Mouse (Mus musculus): Measurements from ENCODE around the gene Kcnj10. TPM values are rescaled to one million over a fixed set of nuclear protein-coding genes. Genes with fewer than 3 reads are reported as not detected.

Kcnj10 gene
- polyA plus RNA-seq, 1 experiment from 2014 or later = 0.57 TPM

DNA sequence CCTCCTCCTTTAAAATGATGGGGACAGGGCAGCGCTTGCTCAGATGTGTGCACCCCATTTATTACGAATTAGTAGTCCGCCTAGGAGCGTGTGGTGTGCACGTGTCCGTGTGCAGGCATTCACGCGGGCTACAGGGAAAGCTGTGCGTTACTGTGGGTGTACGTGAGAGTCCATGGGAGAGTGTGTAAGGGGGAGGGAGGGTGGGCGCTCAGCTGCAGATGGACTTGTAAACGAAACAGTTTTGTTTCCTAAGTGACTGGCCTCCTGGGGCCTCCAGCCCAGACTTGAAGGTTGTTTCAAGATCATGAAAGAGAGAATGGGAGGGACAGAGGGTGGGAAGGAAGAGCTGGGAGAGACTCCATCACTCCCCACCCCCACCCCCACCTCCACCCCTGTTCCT, 39.8 kb upstream of the Kcnj10 start:
- Histone ChIP-seq H3K9ac (ENCODE audit: low read depth, low read length) (no peak overlapping the region), H3K27me3 (ENCODE audit: control insufficient read depth, insufficient read depth, low read length) (no peaks in the 10 kb centered on the region), H3K9me3 (ENCODE audit: control insufficient read depth, low read length) (no peaks in the 10 kb centered on the region), H3K27ac (ENCODE audit: low read depth, low read length) (no peak overlapping the region), H3K4me1 (ENCODE audit: control insufficient read depth, insufficient read depth, low read length) (peaks cover 28% of the 10 kb centered on the region), H3K4me2 (replicated peaks; ENCODE audit: low read depth, low read length) (no peak overlapping the region), H3K36me3 (ENCODE audit: control insufficient read depth, insufficient read depth, low read length) (no peaks in the 10 kb centered on the region), H3K4me3 (ENCODE audit: low read length) (no peak overlapping the region)
- whole genome bisulfite sequencing = 54% methylated on average over 12 of the region's 12 CpGs
- ATAC-seq (ENCODE audit: low FRiP score, low TSS enrichment) = no peak

DNA sequence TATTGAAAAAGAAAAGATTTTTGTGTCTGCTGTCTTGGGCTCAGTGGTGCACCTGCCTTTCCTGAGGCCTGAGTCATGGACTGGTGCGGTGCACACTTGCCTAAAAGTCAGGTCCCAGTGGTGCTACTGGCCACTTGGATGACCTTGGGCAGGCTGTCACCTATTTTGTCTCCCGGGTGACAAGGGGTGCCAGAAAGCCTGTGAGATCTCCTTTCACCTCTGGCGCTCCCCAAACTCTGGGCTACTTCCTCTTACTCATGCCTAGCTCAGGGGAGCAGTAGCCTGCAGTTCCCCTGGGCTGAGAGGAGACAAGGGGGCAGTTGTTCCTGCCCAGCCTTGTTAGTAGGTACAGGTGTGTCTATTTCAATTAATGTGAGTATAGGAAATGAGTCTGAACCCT, 38.7 kb upstream of the Kcnj10 start:
- H3K27me3 ChIP-seq (ENCODE audit: control insufficient read depth, insufficient read depth, low read length) = no peaks in the 10 kb centered on the region
- no peak overlapping the region for H3K4me3 ChIP-seq (ENCODE audit: low read length)
- H3K27ac ChIP-seq (ENCODE audit: low read depth, low read length) = no peak overlapping the region
- ATAC-seq (ENCODE audit: low FRiP score, low TSS enrichment) = no peak
- no peaks in the 10 kb centered on the region for H3K9me3 ChIP-seq (ENCODE audit: control insufficient read depth, low read length)
- H3K4me1 ChIP-seq (ENCODE audit: control insufficient read depth, insufficient read depth, low read length) = peaks cover 26% of the 10 kb centered on the region
- no peaks in the 10 kb centered on the region for H3K36me3 ChIP-seq (ENCODE audit: control insufficient read depth, insufficient read depth, low read length)
- no peak overlapping the region for H3K4me2 ChIP-seq (replicated peaks; ENCODE audit: low read depth, low read length)
- H3K9ac ChIP-seq (ENCODE audit: low read depth, low read length) = no peak overlapping the region
- 53% methylated on average over 3 of the region's 3 CpGs for WGBS

- 8% methylated on average over 6 of the region's 6 CpGs for WGBS
- ATAC-seq (ENCODE audit: low FRiP score, low TSS enrichment) = peak; percentile 33; the same call in 1 of the 2 replicates
- Histone ChIP-seq H3K4me2 (replicated peaks; ENCODE audit: low read depth, low read length) (no peak overlapping the region), H3K36me3 (ENCODE audit: control insufficient read depth, insufficient read depth, low read length) (no peaks in the 10 kb centered on the region), H3K4me1 (ENCODE audit: control insufficient read depth, insufficient read depth, low read length) (peaks cover 23% of the 10 kb centered on the region), H3K9ac (ENCODE audit: low read depth, low read length) (no peak overlapping the region), H3K27ac (ENCODE audit: low read depth, low read length) (no peak overlapping the region), H3K4me3 (ENCODE audit: low read length) (no peak overlapping the region), H3K9me3 (ENCODE audit: control insufficient read depth, low read length) (no peaks in the 10 kb centered on the region), H3K27me3 (ENCODE audit: control insufficient read depth, insufficient read depth, low read length) (no peaks in the 10 kb centered on the region)
These were observed 38.2 kb upstream of the Kcnj10 start for GRCm38 (mm10) chr1:172302851-172303250.

DNA sequence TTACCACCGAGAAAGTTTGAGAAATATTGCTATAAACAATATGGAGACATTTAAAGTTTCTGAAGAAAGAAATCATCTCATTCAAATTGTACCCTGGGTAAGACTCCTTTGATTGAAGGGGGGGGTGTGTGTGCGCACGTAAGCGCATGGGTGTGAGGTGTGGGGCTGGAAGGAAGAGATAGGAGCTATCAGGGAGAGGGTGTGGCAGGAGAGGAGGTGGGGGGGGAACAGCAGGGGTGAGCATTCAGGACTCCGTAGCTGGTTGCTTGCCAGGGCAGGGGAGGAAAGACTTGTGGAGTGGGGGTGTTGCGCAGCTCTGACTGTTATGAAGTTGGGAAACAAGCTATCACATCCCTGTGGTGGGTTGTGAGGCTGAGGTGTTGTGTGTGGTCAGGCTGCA, 36.6 kb upstream of the Kcnj10 start:
- ATAC-seq (ENCODE audit: low FRiP score, low TSS enrichment) = no peak
- no peaks in the 10 kb centered on the region for H3K27me3 ChIP-seq (ENCODE audit: control insufficient read depth, insufficient read depth, low read length)
- no peaks in the 10 kb centered on the region for H3K36me3 ChIP-seq (ENCODE audit: control insufficient read depth, insufficient read depth, low read length)
- H3K4me2 ChIP-seq (replicated peaks; ENCODE audit: low read depth, low read length) = no peak overlapping the region
- H3K27ac ChIP-seq (ENCODE audit: low read depth, low read length) = no peak overlapping the region
- H3K4me3 ChIP-seq (ENCODE audit: low read length) = no peak overlapping the region
- H3K9ac ChIP-seq (ENCODE audit: low read depth, low read length) = no peak overlapping the region
- no peaks in the 10 kb centered on the region for H3K9me3 ChIP-seq (ENCODE audit: control insufficient read depth, low read length)
- H3K4me1 ChIP-seq (ENCODE audit: control insufficient read depth, insufficient read depth, low read length) = peaks cover 19% of the 10 kb centered on the region
- 67% methylated on average over 6 of the region's 6 CpGs for WGBS

DNA sequence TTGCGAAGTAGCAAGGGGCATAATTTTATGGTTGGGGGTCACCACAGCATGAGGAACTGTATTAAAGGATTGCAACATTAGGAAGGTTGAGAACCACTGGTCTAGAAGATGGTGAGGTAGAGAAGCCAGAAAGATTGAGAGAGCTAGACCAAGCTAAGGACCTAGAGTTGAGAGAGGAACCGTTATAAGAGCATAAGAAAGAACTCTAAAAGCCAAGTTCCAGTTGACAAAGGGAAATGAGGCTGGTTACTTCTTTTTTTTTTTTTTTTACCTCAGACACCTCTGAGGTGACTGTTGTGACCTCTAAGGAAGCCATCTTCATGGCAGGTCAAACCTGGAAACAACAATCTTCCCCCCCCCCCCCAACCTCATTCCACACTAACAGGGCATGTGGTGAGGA, 35.9 kb upstream of the Kcnj10 start:
- Histone ChIP-seq H3K36me3 (ENCODE audit: control insufficient read depth, insufficient read depth, low read length) (no peaks in the 10 kb centered on the region), H3K4me3 (ENCODE audit: low read length) (no peak overlapping the region), H3K27me3 (ENCODE audit: control insufficient read depth, insufficient read depth, low read length) (no peaks in the 10 kb centered on the region), H3K4me1 (ENCODE audit: control insufficient read depth, insufficient read depth, low read length) (peaks cover 23% of the 10 kb centered on the region), H3K9ac (ENCODE audit: low read depth, low read length) (no peak overlapping the region), H3K4me2 (replicated peaks; ENCODE audit: low read depth, low read length) (no peak overlapping the region), H3K9me3 (ENCODE audit: control insufficient read depth, low read length) (no peaks in the 10 kb centered on the region), H3K27ac (ENCODE audit: low read depth, low read length) (no peak overlapping the region)
- ATAC-seq (ENCODE audit: low FRiP score, low TSS enrichment) = no peak
- whole genome bisulfite sequencing = 93% methylated on average over 2 of the region's 2 CpGs

DNA sequence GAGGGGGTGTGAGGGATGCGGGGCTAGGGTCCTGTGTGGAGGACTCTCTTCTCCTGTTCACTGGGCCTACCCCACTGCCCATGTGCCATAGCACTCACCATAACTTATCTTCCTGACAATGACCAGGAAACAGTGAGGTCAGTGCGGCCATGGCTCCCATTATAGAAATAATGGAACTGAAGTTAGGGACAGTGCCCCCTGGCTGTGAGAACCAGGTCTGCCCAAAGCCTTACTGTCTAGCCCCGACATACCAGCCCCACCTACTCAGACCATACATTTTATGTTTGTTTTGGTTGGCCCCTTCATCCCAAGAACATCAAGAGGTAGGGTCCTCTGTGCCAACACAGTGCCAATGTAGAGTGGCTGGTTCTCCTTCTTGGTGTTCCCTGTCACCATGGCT, 35.4 kb upstream of the Kcnj10 start:
- H3K9me3 ChIP-seq (ENCODE audit: control insufficient read depth, low read length) = no peaks in the 10 kb centered on the region
- WGBS = 81% methylated on average over 3 of the region's 3 CpGs
- H3K4me2 ChIP-seq (replicated peaks; ENCODE audit: low read depth, low read length) = no peak overlapping the region
- ATAC-seq (ENCODE audit: low FRiP score, low TSS enrichment) = no peak
- H3K36me3 ChIP-seq (ENCODE audit: control insufficient read depth, insufficient read depth, low read length) = no peaks in the 10 kb centered on the region
- H3K27ac ChIP-seq (ENCODE audit: low read depth, low read length) = no peak overlapping the region
- H3K9ac ChIP-seq (ENCODE audit: low read depth, low read length) = no peak overlapping the region
- H3K4me3 ChIP-seq (ENCODE audit: low read length) = no peak overlapping the region
- H3K27me3 ChIP-seq (ENCODE audit: control insufficient read depth, insufficient read depth, low read length) = no peaks in the 10 kb centered on the region
- H3K4me1 ChIP-seq (ENCODE audit: control insufficient read depth, insufficient read depth, low read length) = peaks cover 27% of the 10 kb centered on the region

DNA sequence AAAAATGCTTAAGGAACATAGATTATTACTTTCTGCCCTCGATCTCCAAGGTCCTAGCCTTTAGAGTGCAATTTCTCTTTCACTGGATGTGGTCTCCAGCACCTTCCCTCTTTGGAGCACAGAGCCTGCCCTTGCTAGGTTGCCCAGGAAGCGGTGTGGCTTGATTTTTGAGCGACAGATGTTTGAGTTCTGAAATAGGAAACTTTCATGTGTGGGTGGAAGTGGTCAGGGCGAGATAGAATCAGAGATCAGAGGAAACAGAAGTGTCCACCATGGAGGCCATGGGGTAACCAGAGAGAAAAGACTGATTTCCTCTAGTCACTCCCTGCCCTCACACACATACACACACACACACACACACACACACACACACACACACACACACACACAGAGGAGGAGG, 34.8 kb upstream of the Kcnj10 start:
- Histone ChIP-seq H3K9me3 (ENCODE audit: control insufficient read depth, low read length) (no peaks in the 10 kb centered on the region), H3K27me3 (ENCODE audit: control insufficient read depth, insufficient read depth, low read length) (no peaks in the 10 kb centered on the region), H3K27ac (ENCODE audit: low read depth, low read length) (no peak overlapping the region), H3K4me1 (ENCODE audit: control insufficient read depth, insufficient read depth, low read length) (peaks cover 26% of the 10 kb centered on the region), H3K36me3 (ENCODE audit: control insufficient read depth, insufficient read depth, low read length) (no peaks in the 10 kb centered on the region), H3K9ac (ENCODE audit: low read depth, low read length) (no peak overlapping the region), H3K4me2 (replicated peaks; ENCODE audit: low read depth, low read length) (no peak overlapping the region), H3K4me3 (ENCODE audit: low read length) (no peak overlapping the region)
- 57% methylated on average over 4 of the region's 4 CpGs for WGBS
- ATAC-seq (ENCODE audit: low FRiP score, low TSS enrichment) = no peak

- Histone ChIP-seq H3K9ac (ENCODE audit: low read depth, low read length) (no peak overlapping the region; the same call in 1 of the 2 replicates), H3K36me3 (ENCODE audit: control insufficient read depth, insufficient read depth, low read length) (no peaks in the 10 kb centered on the region), H3K4me3 (ENCODE audit: low read length) (no peak overlapping the region), H3K27me3 (ENCODE audit: control insufficient read depth, insufficient read depth, low read length) (no peaks in the 10 kb centered on the region), H3K9me3 (ENCODE audit: control insufficient read depth, low read length) (no peaks in the 10 kb centered on the region), H3K4me2 (replicated peaks; ENCODE audit: low read depth, low read length) (no peak overlapping the region), H3K4me1 (ENCODE audit: control insufficient read depth, insufficient read depth, low read length) (peaks cover 22% of the 10 kb centered on the region), H3K27ac (ENCODE audit: low read depth, low read length) (no peak overlapping the region)
- 61% methylated on average over 6 of the region's 6 CpGs for WGBS
- no peak for ATAC-seq (ENCODE audit: low FRiP score, low TSS enrichment)
These were observed 34.1 kb upstream of the Kcnj10 start for GRCm38 (mm10) chr1:172306885-172307284.

- H3K27ac ChIP-seq (ENCODE audit: low read depth, low read length) = no peak overlapping the region
- H3K4me1 ChIP-seq (ENCODE audit: control insufficient read depth, insufficient read depth, low read length) = peaks cover 23% of the 10 kb centered on the region
- no peak overlapping the region for H3K4me3 ChIP-seq (ENCODE audit: low read length)
- no peaks in the 10 kb centered on the region for H3K9me3 ChIP-seq (ENCODE audit: control insufficient read depth, low read length)
- ATAC-seq (ENCODE audit: low FRiP score, low TSS enrichment) = no peak
- H3K36me3 ChIP-seq (ENCODE audit: control insufficient read depth, insufficient read depth, low read length) = no peaks in the 10 kb centered on the region
- H3K27me3 ChIP-seq (ENCODE audit: control insufficient read depth, insufficient read depth, low read length) = no peaks in the 10 kb centered on the region
- H3K4me2 ChIP-seq (replicated peaks; ENCODE audit: low read depth, low read length) = no peak overlapping the region
- H3K9ac ChIP-seq (ENCODE audit: low read depth, low read length) = 0 out of 2 replicates have a peak overlapping the region, but pooled peaks have one; percentile 4
- WGBS = 64% methylated on average over 10 of the region's 10 CpGs
These were observed 33.1 kb upstream of the Kcnj10 start for GRCm38 (mm10) chr1:172307936-172308335.

Measured in kidney, embryonic 14.5 days (tissue).